Mouse (Mus musculus) MEL (cell line): ENCODE results near the gene C1ql1. TPM values are rescaled to one million over a fixed set of nuclear protein-coding genes. Genes with fewer than 3 reads are reported as not detected.

ENCODE experiments used
- DNase-seq: peaks from one replicate; pipeline ENCODE4 v3.0.0; 2011; ENCODE audit warnings: low read depth, low spot score
- H3K27ac ChIP-seq: 2 replicates; pipeline ENCODE4 v1.5.1; 2012; ENCODE audit warnings: low read depth, mild to moderate bottlenecking, control low read depth, low read length, moderate library complexity; ENCODE audit not compliant: control insufficient read depth
- H3K27me3 ChIP-seq, 2 experiments: fragments of 150-350 bp in 1 of 2; sonication (generic) in 1 of 2; 2 replicates each; pipeline ENCODE4 v1.6.1; 2012; ENCODE audit warnings: low read length in 2 of 2, mild to moderate bottlenecking in 2 of 2, improper control_type of control experiment in 1 of 2, moderate library complexity in 1 of 2; ENCODE audit not compliant: insufficient read depth in 2 of 2, control insufficient read depth in 1 of 2
- H3K36me3 ChIP-seq, 2 experiments: 2 replicates each; pipeline ENCODE4 v1.6.1; 2012 to 2014; ENCODE audit warnings: low read length in 2 of 2, improper control_type of control experiment in 1 of 2, inconsistent platforms in 1 of 2, mild to moderate bottlenecking in 1 of 2; ENCODE audit not compliant: insufficient read depth in 2 of 2, control insufficient read depth in 1 of 2
- H3K4me1 ChIP-seq, 2 experiments: fragments of 150-350 bp in 1 of 2; sonication (generic) in 1 of 2; 2 replicates each; pipeline ENCODE4 v1.6.1; 2012; ENCODE audit warnings: low read length in 2 of 2, improper control_type of control experiment in 1 of 2, mild to moderate bottlenecking in 1 of 2; ENCODE audit not compliant: insufficient read depth in 2 of 2, control insufficient read depth in 1 of 2
- H3K4me3 ChIP-seq, 2 experiments: fragments of 150-350 bp in 1 of 2; sonication (generic) in 1 of 2; 2 replicates each; pipeline ENCODE4 v1.5.1; 2012; ENCODE audit warnings: low read depth in 2 of 2, low read length in 2 of 2, mild to moderate bottlenecking in 2 of 2, moderate library complexity in 2 of 2, control low read depth in 1 of 2, improper control_type of control experiment in 1 of 2; ENCODE audit not compliant: control insufficient read depth in 1 of 2, insufficient read depth in 1 of 2
- H3K79me2 ChIP-seq: 2 replicates; pipeline ENCODE4 v1.6.1; 2012; ENCODE audit warnings: mild to moderate bottlenecking, low read length, moderate library complexity; ENCODE audit not compliant: control insufficient read depth, poor library complexity, insufficient read depth
- H3K9ac ChIP-seq: 2 replicates; pipeline ENCODE4 v1.6.1; 2012; ENCODE audit warnings: low read depth, mild to moderate bottlenecking, control low read depth, low read length, moderate library complexity; ENCODE audit not compliant: control insufficient read depth, poor library complexity, severe bottlenecking
- H3K9me3 ChIP-seq: fragments of 150-350 bp; sonication (generic); replicated peaks from 2 replicates; pipeline ENCODE4 v1.6.1; 2012; ENCODE audit warnings: mild to moderate bottlenecking, low read length, improper control_type of control experiment, moderate library complexity; ENCODE audit not compliant: insufficient read depth
- CHD2 ChIP-seq: IDR thresholded peaks from 2 replicates; pipeline ENCODE4 v1.6.1; 2011; ENCODE audit warnings: low read length, improper control_type of control experiment
- ELF1 ChIP-seq: IDR thresholded peaks from 2 replicates; pipeline ENCODE4 v1.6.1; 2014; ENCODE audit warnings: low read depth, mild to moderate bottlenecking, inconsistent platforms, low read length, improper control_type of control experiment, moderate library complexity
- EP300 ChIP-seq, 2 experiments: IDR thresholded peaks; 2 replicates each; pipeline ENCODE4 v1.6.1; 2011; ENCODE audit warnings: improper control_type of control experiment in 2 of 2, low read length in 2 of 2, low read depth in 1 of 2, mild to moderate bottlenecking in 1 of 2
- ETS1 ChIP-seq: IDR thresholded peaks from 2 replicates; pipeline ENCODE4 v1.6.1; 2012; ENCODE audit warnings: low read depth, mild to moderate bottlenecking, inconsistent platforms, low read length, improper control_type of control experiment, moderate library complexity
- GABPA ChIP-seq: IDR thresholded peaks from 2 replicates; pipeline ENCODE4 v1.6.1; 2012; ENCODE audit warnings: low read depth, mild to moderate bottlenecking, inconsistent platforms, low read length, improper control_type of control experiment, moderate library complexity
- JUND ChIP-seq: IDR thresholded peaks from 2 replicates; pipeline ENCODE4 v1.6.1; 2011; ENCODE audit warnings: low read depth, mild to moderate bottlenecking, improper control_type of control experiment, low read length
- KAT2A ChIP-seq: conservative IDR thresholded peaks from 2 replicates; pipeline ENCODE4 v1.6.1; 2012; ENCODE audit warnings: low read depth, low read length, improper control_type of control experiment, inconsistent platforms
- MEF2A ChIP-seq: IDR thresholded peaks from 2 replicates; pipeline ENCODE4 v1.6.1; 2014; ENCODE audit warnings: low read depth, mild to moderate bottlenecking, inconsistent platforms, low read length, improper control_type of control experiment; ENCODE audit not compliant: poor library complexity, insufficient replicate concordance, severe bottlenecking; ENCODE audit errors: extremely low read depth
- MYB ChIP-seq: IDR thresholded peaks from 2 replicates; pipeline ENCODE4 v1.6.1; 2011; ENCODE audit warnings: mild to moderate bottlenecking, low read depth, low read length, improper control_type of control experiment
- MYC ChIP-seq: IDR thresholded peaks from 2 replicates; pipeline ENCODE4 v1.6.1; 2011; ENCODE audit warnings: low read depth, mild to moderate bottlenecking, low read length, improper control_type of control experiment, moderate library complexity
- NRF1 ChIP-seq: IDR thresholded peaks from 2 replicates; pipeline ENCODE4 v1.6.1; 2014; ENCODE audit warnings: low read depth, mild to moderate bottlenecking, inconsistent platforms, low read length, improper control_type of control experiment, moderate library complexity; ENCODE audit not compliant: poor library complexity, insufficient read depth, severe bottlenecking
- RCOR1 ChIP-seq: IDR thresholded peaks from 2 replicates; pipeline ENCODE4 v1.6.1; 2012; ENCODE audit warnings: low read depth, mild to moderate bottlenecking, inconsistent platforms, low read length, improper control_type of control experiment
- TAL1 ChIP-seq: IDR thresholded peaks from 2 replicates; pipeline ENCODE4 v1.6.1; 2012; ENCODE audit warnings: mild to moderate bottlenecking, inconsistent platforms, low read length, moderate library complexity, mixed read lengths
- TBP ChIP-seq: IDR thresholded peaks from 2 replicates; pipeline ENCODE4 v1.8.0; 2011; ENCODE audit warnings: low read depth, low read length, improper control_type of control experiment
- TCF12 ChIP-seq: IDR thresholded peaks from 2 replicates; pipeline ENCODE4 v1.6.1; 2014; ENCODE audit warnings: low read depth, mild to moderate bottlenecking, inconsistent platforms, low read length, improper control_type of control experiment, moderate library complexity
- UBTF ChIP-seq: IDR thresholded peaks from 2 replicates; pipeline ENCODE4 v1.6.1; 2012; ENCODE audit warnings: low read depth, mild to moderate bottlenecking, inconsistent platforms, low read length, improper control_type of control experiment, moderate library complexity, borderline replicate concordance; ENCODE audit not compliant: insufficient read depth
- ZKSCAN1 ChIP-seq: IDR thresholded peaks from 2 replicates; pipeline ENCODE4 v1.6.1; 2012; ENCODE audit warnings: low read depth, mild to moderate bottlenecking, inconsistent platforms, low read length, improper control_type of control experiment, moderate library complexity
- ZMIZ1 ChIP-seq: IDR thresholded peaks from 2 replicates; pipeline ENCODE4 v1.6.1; 2012; ENCODE audit warnings: low read depth, mild to moderate bottlenecking, inconsistent platforms, low read length, improper control_type of control experiment, moderate library complexity
- ZNF384 ChIP-seq: IDR thresholded peaks from 2 replicates; pipeline ENCODE4 v1.6.1; 2012; ENCODE audit warnings: low read depth, mild to moderate bottlenecking, inconsistent platforms, low read length, improper control_type of control experiment
- polyA plus RNA-seq, 2 experiments: library from polyadenylated mRNA; stranded (reverse) in 1 of 2; unstranded in 1 of 2; fragments of >175 nt in 1 of 2; fragments of >200 nt in 1 of 2; gene quantifications; 2 replicates each; pipeline versions ENCODE4 v1.2.1 to v1.2.4; 2012; ENCODE audit warnings: low replicate concordance in 2 of 2, low read depth in 1 of 2; ENCODE audit not compliant: insufficient read length in 2 of 2, insufficient read depth in 1 of 2, missing spikeins in 1 of 2
- total RNA-seq: library from RNA; depleted of rRNA; stranded (reverse); fragments of 300-350 nt; gene quantifications from 2 replicates; pipeline ENCODE4 v1.2.3, GENCODE M21; 2012

Gene C1ql1
- total and polyA plus RNA-seq, 3 experiments = not detected

DNA sequence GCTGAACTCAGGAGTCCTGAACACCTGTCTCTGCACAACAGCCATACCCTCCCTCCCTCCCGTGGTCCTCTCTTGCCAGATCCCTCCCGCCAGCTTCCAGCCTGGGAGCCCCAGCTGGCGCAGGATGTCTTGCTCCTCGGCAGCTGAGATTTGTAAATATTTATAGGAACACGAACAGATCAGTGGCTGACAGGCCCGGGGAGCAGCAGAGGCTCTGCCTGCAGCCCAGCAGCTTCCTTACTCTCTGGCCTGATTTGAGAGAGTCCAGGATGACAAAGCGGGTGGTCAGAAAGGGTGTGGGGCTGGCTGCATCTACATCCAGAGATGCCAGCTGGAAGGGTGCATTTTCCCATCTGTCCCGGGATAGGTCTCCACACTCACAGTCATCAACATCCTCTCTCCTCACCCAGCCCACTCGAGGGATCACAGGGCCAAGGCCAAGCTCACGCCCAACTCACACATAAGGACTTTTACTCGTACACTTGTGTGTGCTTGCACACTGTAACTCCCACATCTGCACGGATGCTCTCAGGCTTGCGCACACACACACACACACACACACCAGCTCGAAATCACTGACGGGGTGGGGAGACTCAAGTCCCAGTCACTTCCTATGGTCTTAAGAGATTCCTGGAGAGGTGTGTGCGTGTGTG is 10.6 kb upstream of the C1ql1 start:
- no peak overlapping the region for H3K9ac ChIP-seq
- no peaks in the 10 kb centered on the region for H3K79me2 ChIP-seq
- no peak overlapping the region for H3K27ac ChIP-seq
- H3K27me3 ChIP-seq = peaks cover 15 to 18% of the 10 kb centered on the region in 2 experiments
- TF ChIP-seq MEF2A (no peak), ELF1 (no peak), KAT2A (no peak), ETS1 (no peak), TCF12 (no peak), MYB (no peak), ZKSCAN1 (no peak), MYC (no peak), ZNF384 (no peak), EP300 (IDR thresholded peaks at IDR 0.05; ENCODE audit: low read depth in 1 of 2, low read length in 2 of 2) (no peak), NRF1 (no peak), UBTF (no peak)
- H3K4me1 ChIP-seq = no peaks in the 10 kb centered on the region
- DNase-seq = no peak
- H3K9me3 ChIP-seq = no peaks in the 10 kb centered on the region
- H3K4me3 ChIP-seq = no peak overlapping the region
- no peaks in the 10 kb centered on the region for H3K36me3 ChIP-seq

DNA sequence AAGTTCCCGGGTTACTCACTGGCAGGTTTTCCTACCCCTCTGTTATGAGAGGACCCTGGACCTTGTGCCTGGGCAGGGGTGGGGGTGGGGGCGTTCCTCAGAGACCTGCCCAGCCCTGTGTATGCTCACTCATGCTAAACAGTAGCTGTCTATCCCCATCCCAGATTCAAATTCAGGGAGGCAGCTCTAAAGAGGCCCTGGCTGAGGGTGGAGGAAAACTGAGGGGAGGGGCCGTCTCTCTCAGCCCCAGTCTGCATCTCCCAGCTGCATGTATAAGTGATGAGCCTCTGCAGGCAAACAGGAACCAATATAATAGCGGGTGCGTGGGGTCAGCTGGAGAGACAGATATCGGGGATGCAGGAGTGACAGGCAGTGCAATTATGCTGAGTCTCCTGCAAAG is 6.4 kb upstream of the C1ql1 start:
- Histone ChIP-seq H3K9ac (no peak overlapping the region), H3K4me3 (no peak overlapping the region), H3K4me1 (no peaks in the 10 kb centered on the region), H3K36me3 (no peaks in the 10 kb centered on the region), H3K9me3 (no peaks in the 10 kb centered on the region), H3K27ac (no peak overlapping the region), H3K79me2 (no peaks in the 10 kb centered on the region), H3K27me3 (peaks cover 21 to 24% of the 10 kb centered on the region in 2 experiments)
- DNase-seq = no peak
- TF ChIP-seq JUND (no peak), RCOR1 (no peak), ETS1 (no peak), GABPA (no peak), CHD2 (no peak), NRF1 (no peak), MYB (no peak), ZMIZ1 (no peak), TBP (no peak), TAL1 (no peak)
